Mouse (Mus musculus) right cerebral cortex, adult 18-20 months (tissue): ENCODE results near the gene Zfp30.

ENCODE experiments used
- DNase-seq: peaks from one replicate; pipeline ENCODE4 v3.0.0; 2022; ENCODE audit warnings: mixed read lengths

The Zfp30 gene

GRCm38 (mm10) chr7:29839256-29839655, 55.5 kb downstream of the Zfp30 start:
- no peak for DNase-seq

- no peak for DNase-seq
Observed at GRCm38 (mm10) chr7:29842105-29842504, 58.3 kb downstream of the Zfp30 start.
